Mouse (Mus musculus) forebrain, embryonic 14.5 days (tissue): ENCODE results near the gene Slc35d3. TPM values are rescaled to one million over a fixed set of nuclear protein-coding genes. Genes with fewer than 3 reads are reported as not detected.

Experiments used
- ATAC-seq: fragments of 200-750 bp; cut with Nextera tagmentation; 2 replicates; pipeline ENCODE4 v1.8.0; 2017; ENCODE audit warnings: mild to moderate bottlenecking, moderate library complexity
- DNase-seq: peaks from one replicate; pipeline ENCODE4 v3.0.0-alpha.2; 2015; ENCODE audit warnings: low spot score
- H3K27ac ChIP-seq: fragments of 300-500 bp; sonication (generic); 2 replicates; pipeline ENCODE4 v1.5.1; 2014; ENCODE audit warnings: low read depth, mild to moderate bottlenecking, control low read depth, low read length, moderate library complexity
- H3K27me3 ChIP-seq: fragments of 300-500 bp; sonication (generic); replicated peaks from 2 replicates; pipeline ENCODE4 v1.6.1; 2014; ENCODE audit warnings: low read length, control low read depth, mixed read lengths; ENCODE audit not compliant: control insufficient read depth, insufficient read depth
- H3K36me3 ChIP-seq: fragments of 300-500 bp; sonication (generic); 2 replicates; pipeline ENCODE4 v1.6.1; 2014; ENCODE audit warnings: low read length, control low read depth; ENCODE audit not compliant: control insufficient read depth, insufficient read depth
- H3K4me1 ChIP-seq: fragments of 300-500 bp; sonication (generic); 2 replicates; pipeline ENCODE4 v1.6.1; 2014; ENCODE audit warnings: antibody characterized with exemption, low read length, control low read depth; ENCODE audit not compliant: control insufficient read depth, insufficient read depth
- H3K4me2 ChIP-seq: fragments of 300-500 bp; sonication (generic); 2 replicates; pipeline ENCODE4 v1.6.1; 2014; ENCODE audit warnings: mild to moderate bottlenecking, control low read depth, low read length
- H3K4me3 ChIP-seq: fragments of 300-500 bp; sonication (generic); 2 replicates; pipeline ENCODE4 v1.5.1; 2014; ENCODE audit warnings: low read depth, low read length, control low read depth
- H3K9ac ChIP-seq: fragments of 300-500 bp; sonication (generic); 2 replicates; pipeline ENCODE4 v1.6.1; 2014; ENCODE audit warnings: mild to moderate bottlenecking, low read length, control low read depth, moderate library complexity
- H3K9me3 ChIP-seq: fragments of 300-500 bp; sonication (generic); replicated peaks from 2 replicates; pipeline ENCODE4 v1.6.1; 2016; ENCODE audit warnings: low read length, control low read depth, mixed read lengths; ENCODE audit not compliant: control insufficient read depth
- WGBS: fragments of 180-500 bp; shearing (Covaris S2); extraction: QIAGEN DNeasy Blood & Tissue Kit; methylation state at CpG from one replicate; pipeline ENCODE4 v1.1.7; 2014; 5-methylcytosine and 5-hydroxymethylcytosine counted together
- polyA plus RNA-seq: library from polyadenylated mRNA; unstranded; fragments of >200 nt; fragmentation: Nextera tagmentation; extraction: Ambion mirVana; gene quantifications from 2 replicates; pipeline ENCODE4 v1.2.1, GENCODE M21; 2014

Slc35d3 gene
- polyA plus RNA-seq: 0.63 and 0.65 TPM in 2 replicates

GRCm38 (mm10) chr10:19850998-19851691 lies at the start of gene Slc35d3:
TSS of gene Slc35d3 (minus strand) at chr10:19851459.
- peak; percentile 60 for ATAC-seq
- Histone ChIP-seq H3K4me2 (peak within 1 kb of the TSS; percentile 100), H3K4me3 (peak within 1 kb of the TSS; percentile 56), H3K27me3 (peaks cover 47% of the 10 kb centered on the region), H3K27ac (no peak within 1 kb of the TSS), H3K36me3 (no peaks in the 10 kb centered on the region), H3K9ac (peak within 1 kb of the TSS; percentile 59), H3K4me1 (peaks cover 10% of the 10 kb centered on the region), H3K9me3 (no peaks in the 10 kb centered on the region)
- DNase-seq: peak; percentile 50
- WGBS: under 1% methylated on average over 69 of the region's 72 CpGs

DNA sequence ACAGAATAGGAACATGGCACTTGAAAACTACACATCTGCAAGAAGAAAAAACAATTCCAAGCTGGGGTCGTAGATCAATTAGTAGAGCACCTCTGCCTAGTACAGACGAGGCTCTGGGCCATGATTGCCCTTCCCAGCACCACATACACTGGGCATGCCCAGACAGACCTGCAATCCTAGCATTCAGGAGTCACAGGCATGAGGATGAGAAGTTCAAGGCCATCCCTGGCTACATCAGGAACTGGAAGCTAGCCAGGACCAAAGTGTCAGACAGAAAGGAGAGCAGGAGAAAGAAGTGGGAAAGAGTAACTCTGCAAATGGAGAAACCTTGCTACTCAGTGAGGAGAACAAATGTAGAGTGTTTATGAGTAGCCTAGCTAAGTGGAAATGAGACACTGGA lies 48.9 kb upstream of the Slc35d3 start:
- H3K9me3 ChIP-seq: no peaks in the 10 kb centered on the region
- no peak overlapping the region for H3K9ac ChIP-seq
- no peak overlapping the region for H3K4me2 ChIP-seq
- DNase-seq: no peak
- 73% methylated on average over 2 of the region's 2 CpGs for WGBS
- no peak overlapping the region for H3K4me3 ChIP-seq
- no peaks in the 10 kb centered on the region for H3K27me3 ChIP-seq
- no peaks in the 10 kb centered on the region for H3K4me1 ChIP-seq
- no peak for ATAC-seq
- H3K36me3 ChIP-seq: 0 out of 2 replicates have a peak, but pooled peaks cover 4% of the 10 kb centered on the region
- H3K27ac ChIP-seq: no peak overlapping the region

- H3K4me2 ChIP-seq: no peak overlapping the region
- H3K36me3 ChIP-seq: 0 out of 2 replicates have a peak, but pooled peaks cover 4% of the 10 kb centered on the region
- WGBS: 12% methylated on average over 4 of the region's 4 CpGs
- H3K9ac ChIP-seq: no peak overlapping the region
- no peak overlapping the region for H3K27ac ChIP-seq
- no peaks in the 10 kb centered on the region for H3K4me1 ChIP-seq
- H3K9me3 ChIP-seq: no peaks in the 10 kb centered on the region
- ATAC-seq (peak; percentile 29; the same call in 1 of the 2 replicates), DNase-seq (peak; percentile 74)
- no peaks in the 10 kb centered on the region for H3K27me3 ChIP-seq
- no peak overlapping the region for H3K4me3 ChIP-seq
Measured at GRCm38 (mm10) chr10:19893976-19894375, 42.7 kb upstream of the Slc35d3 start.

GRCm38 (mm10) chr10:19893146-19893545 lies 41.9 kb upstream of the Slc35d3 start:
- WGBS: 73% methylated on average over 6 of the region's 6 CpGs
- ATAC-seq (no peak), DNase-seq (no peak)
- Histone ChIP-seq H3K4me2 (no peak overlapping the region), H3K36me3 (0 out of 2 replicates have a peak, but pooled peaks cover 1% of the 10 kb centered on the region), H3K9me3 (no peaks in the 10 kb centered on the region), H3K4me3 (no peak overlapping the region), H3K27ac (no peak overlapping the region), H3K9ac (no peak overlapping the region), H3K27me3 (no peaks in the 10 kb centered on the region), H3K4me1 (no peaks in the 10 kb centered on the region)

GRCm38 (mm10) chr10:19891686-19892085 lies 40.4 kb upstream of the Slc35d3 start:
- Histone ChIP-seq H3K9ac (no peak overlapping the region), H3K9me3 (no peaks in the 10 kb centered on the region), H3K27me3 (no peaks in the 10 kb centered on the region), H3K4me1 (no peaks in the 10 kb centered on the region), H3K27ac (no peak overlapping the region), H3K4me3 (no peak overlapping the region), H3K4me2 (no peak overlapping the region), H3K36me3 (no peaks in the 10 kb centered on the region)
- DNase-seq (no peak), ATAC-seq (no peak)
- WGBS: 51% methylated on average over 3 of the region's 3 CpGs

- no peak overlapping the region for H3K27ac ChIP-seq
- H3K9me3 ChIP-seq: no peaks in the 10 kb centered on the region
- H3K27me3 ChIP-seq: no peaks in the 10 kb centered on the region
- H3K4me3 ChIP-seq: no peak overlapping the region
- ATAC-seq (no peak), DNase-seq (no peak)
- H3K36me3 ChIP-seq: no peaks in the 10 kb centered on the region
- WGBS: 86% methylated on average over 3 of the region's 3 CpGs
- no peak overlapping the region for H3K4me2 ChIP-seq
- H3K4me1 ChIP-seq: no peaks in the 10 kb centered on the region
- H3K9ac ChIP-seq: no peak overlapping the region
Measured at GRCm38 (mm10) chr10:19889908-19890307, 38.6 kb upstream of the Slc35d3 start.

DNA sequence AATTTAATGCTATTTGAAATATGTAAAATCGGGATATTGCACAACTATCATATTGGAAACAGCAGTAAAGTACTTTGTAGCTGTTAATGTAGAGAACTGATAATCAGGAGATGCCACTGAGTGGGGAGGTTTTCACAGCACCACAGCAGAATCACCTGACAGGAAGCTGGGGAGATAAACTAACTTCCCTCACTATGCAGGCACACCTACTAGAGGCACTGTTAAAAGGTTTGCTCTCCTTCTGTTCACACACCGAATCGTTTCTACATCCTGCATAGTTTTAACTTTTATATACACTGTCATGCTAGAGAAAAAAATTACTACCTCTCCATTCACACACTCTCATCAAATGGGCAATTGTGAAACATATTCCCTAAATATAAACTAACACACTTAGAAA lies 35.0 kb upstream of the Slc35d3 start:
- no peak overlapping the region for H3K4me2 ChIP-seq
- ATAC-seq (no peak), DNase-seq (no peak)
- no peaks in the 10 kb centered on the region for H3K9me3 ChIP-seq
- no peaks in the 10 kb centered on the region for H3K4me1 ChIP-seq
- H3K9ac ChIP-seq: no peak overlapping the region
- H3K4me3 ChIP-seq: no peak overlapping the region
- no peak overlapping the region for H3K27ac ChIP-seq
- H3K27me3 ChIP-seq: no peaks in the 10 kb centered on the region
- 0 out of 2 replicates have a peak, but pooled peaks cover 2% of the 10 kb centered on the region for H3K36me3 ChIP-seq
- 91% methylated on average over 3 of the region's 3 CpGs for WGBS

DNA sequence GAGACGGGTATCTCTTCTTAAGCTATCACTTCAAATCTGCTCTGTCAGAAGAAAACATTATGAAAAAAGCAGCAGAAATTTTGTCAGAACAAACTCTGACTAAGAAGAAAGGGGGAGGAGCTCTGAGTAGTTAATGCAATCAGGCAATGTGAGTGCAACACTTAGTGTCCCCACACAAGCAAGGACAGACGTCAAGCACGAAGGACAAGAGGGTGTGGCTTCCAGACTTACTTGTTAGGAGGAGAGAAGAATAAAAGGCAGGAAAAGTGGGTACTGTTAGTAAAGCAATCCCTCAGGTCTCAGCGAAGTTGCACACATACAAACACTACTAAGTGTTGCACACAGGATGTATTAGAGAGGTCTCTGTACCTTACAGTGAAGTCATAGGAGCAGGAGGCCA lies 33.1 kb upstream of the Slc35d3 start:
- no peak overlapping the region for H3K4me3 ChIP-seq
- H3K9me3 ChIP-seq: no peaks in the 10 kb centered on the region
- no peaks in the 10 kb centered on the region for H3K27me3 ChIP-seq
- H3K9ac ChIP-seq: no peak overlapping the region
- no peak overlapping the region for H3K4me2 ChIP-seq
- ATAC-seq (no peak), DNase-seq (no peak)
- 72% methylated on average over 4 of the region's 4 CpGs for WGBS
- H3K4me1 ChIP-seq: no peaks in the 10 kb centered on the region
- H3K27ac ChIP-seq: no peak overlapping the region
- H3K36me3 ChIP-seq: 0 out of 2 replicates have a peak, but pooled peaks cover 2% of the 10 kb centered on the region

GRCm38 (mm10) chr10:19880437-19880836 lies 29.2 kb upstream of the Slc35d3 start:
- ATAC-seq (no peak), DNase-seq (no peak)
- Histone ChIP-seq H3K9ac (no peak overlapping the region), H3K27me3 (no peaks in the 10 kb centered on the region), H3K4me3 (no peak overlapping the region), H3K9me3 (no peaks in the 10 kb centered on the region), H3K4me2 (no peak overlapping the region), H3K36me3 (0 out of 2 replicates have a peak, but pooled peaks cover 2% of the 10 kb centered on the region), H3K27ac (no peak overlapping the region), H3K4me1 (no peaks in the 10 kb centered on the region; the same call in 1 of the 2 replicates)
- WGBS: 69% methylated on average over 3 of the region's 3 CpGs
